In the genomic region with DNA sequence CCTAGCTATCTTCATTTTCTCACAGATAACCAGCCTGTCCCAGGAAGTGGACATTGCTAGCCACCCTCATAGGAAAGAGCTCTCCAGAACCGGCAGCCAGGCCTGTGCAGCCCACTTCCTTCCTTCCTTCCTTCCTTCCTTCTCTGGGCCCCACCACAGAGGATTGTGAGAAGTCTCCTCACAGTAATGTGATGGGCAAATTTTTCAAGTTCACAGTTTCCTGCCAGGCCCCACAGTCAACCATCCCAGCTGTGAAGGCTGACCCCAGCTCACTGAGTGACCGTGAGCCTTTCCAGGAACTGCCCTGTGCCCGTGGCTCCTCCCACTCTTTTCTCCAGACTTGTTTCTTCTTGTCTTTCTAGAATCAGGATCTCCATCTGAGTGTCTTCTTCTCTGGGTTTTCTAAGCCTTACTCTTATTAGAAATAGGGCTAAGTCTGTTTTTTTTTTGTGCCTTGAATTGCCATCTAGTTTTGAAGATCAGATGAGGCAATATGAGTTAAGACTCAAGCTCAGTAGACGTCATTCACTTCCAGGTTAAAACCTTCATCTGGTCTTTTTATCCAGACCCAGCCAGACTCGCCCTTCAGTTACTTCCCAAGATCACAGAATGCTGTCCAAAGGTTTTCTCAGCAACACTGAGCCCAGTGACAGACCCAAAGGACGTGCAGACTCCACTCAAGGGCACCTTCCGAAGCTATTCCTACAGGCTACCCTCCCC, we compare ENCODE assay signal across 8 mouse cellular contexts. TPM values are rescaled to one million over a fixed set of nuclear protein-coding genes. Genes with fewer than 3 reads are reported as not detected.
DNase-seq lines count a peak whose midpoint lies in the region; ATAC-seq and TF ChIP-seq lines count a peak whose summit lies in the region.

No protein-coding gene starts in this region.

- intact Hi-C loops in left cerebral cortex, adult 2 months (cut with DNase I): no loop called here
- intact Hi-C loops in left cerebral cortex, postnatal 14 days (cut with DNase I): no loop called here
- intact Hi-C loops in gastrocnemius, postnatal 36 days (cut with DNase I): loop anchor here (2.0 kb wide), 1 partner anchor 87 kb away; no protein-coding TSS in a partner anchor

- H3K4me2 ChIP-seq in embryonic facial prominence, embryonic 14.5 days (ENCODE audit: low read depth, low read length): no peak overlapping the region
- no peak overlapping the region for H3K4me2 ChIP-seq in midbrain, embryonic 15.5 days

- H3K27me3 ChIP-seq in embryonic facial prominence, embryonic 14.5 days (replicated peaks; ENCODE audit: control insufficient read depth, insufficient read depth, low read length): no peaks in the 10 kb centered on the region
- no peaks in the 10 kb centered on the region for H3K27me3 ChIP-seq in midbrain, embryonic 15.5 days (replicated peaks)

- H3K4me1 ChIP-seq in embryonic facial prominence, embryonic 14.5 days (ENCODE audit: control insufficient read depth, insufficient read depth, low read length): peaks cover 23% of the 10 kb centered on the region
- peaks cover 19% of the 10 kb centered on the region for H3K4me1 ChIP-seq in midbrain, embryonic 15.5 days

- no peak overlapping the region for H3K9ac ChIP-seq in embryonic facial prominence, embryonic 14.5 days (ENCODE audit: low read depth, low read length)
- no peak overlapping the region for H3K9ac ChIP-seq in midbrain, embryonic 15.5 days

- TF ChIP-seq CTCF in left cerebral cortex, adult 2 months (IDR thresholded peaks at IDR 0.05): no peak

- H3K36me3 ChIP-seq in embryonic facial prominence, embryonic 14.5 days (ENCODE audit: control insufficient read depth, insufficient read depth, low read length): peaks cover 15% of the 10 kb centered on the region; the same call in 1 of the 2 replicates
- H3K36me3 ChIP-seq in midbrain, embryonic 15.5 days (replicated peaks): no peaks in the 10 kb centered on the region

- ATAC-seq in embryonic facial prominence, embryonic 14.5 days (ENCODE audit: low read depth): no peak
- no peak for ATAC-seq in midbrain, embryonic 15.5 days (replicated peaks)

- H3K27ac ChIP-seq in left cerebral cortex, adult 2 months: peak overlapping the region; percentile 87
- H3K27ac ChIP-seq in embryonic facial prominence, embryonic 14.5 days (replicated peaks; ENCODE audit: low read depth, low read length): peak overlapping the region; percentile 82
- H3K27ac ChIP-seq in midbrain, embryonic 15.5 days: 0 out of 2 replicates have a peak overlapping the region, but pooled peaks have one; percentile 46

- 36% methylated on average over 7 of the region's 7 CpGs for WGBS in embryonic facial prominence, embryonic 14.5 days
- 62% methylated on average over 7 of the region's 7 CpGs for WGBS in midbrain, embryonic 15.5 days

- DNase-seq in left cerebral cortex, adult 2 months (ENCODE audit: extremely low spot score in 1 of 2, low spot score in 2 of 2): no peak
- DNase-seq in left cerebral cortex, postnatal 14 days (ENCODE audit: low spot score in 2 of 2): no peak
- DNase-seq in embryonic facial prominence, embryonic 14.5 days (ENCODE audit: low spot score): no peak
- DNase-seq in kidney, adult 9 months: peak; percentile 48
- DNase-seq in cerebellum, adult 11-12 months: no peak
- no peak for DNase-seq in gastrocnemius, postnatal 36 days
- no peak for DNase-seq in layer of hippocampus, adult 9-10 months (ENCODE audit: low spot score)

- H3K4me3 ChIP-seq in left cerebral cortex, adult 2 months: no peak overlapping the region
- H3K4me3 ChIP-seq in embryonic facial prominence, embryonic 14.5 days (ENCODE audit: low read depth, low read length): no peak overlapping the region
- H3K4me3 ChIP-seq in midbrain, embryonic 15.5 days: no peak overlapping the region

- no peaks in the 10 kb centered on the region for H3K9me3 ChIP-seq in embryonic facial prominence, embryonic 14.5 days (ENCODE audit: control insufficient read depth, low read length)
- H3K9me3 ChIP-seq in midbrain, embryonic 15.5 days: no peaks in the 10 kb centered on the region

RNA-seq across cellular contexts. Expression of a gene that starts 33.7 kb away (rescaled TPM):
- 10 to 100 TPM; 58.0 to 65.6 TPM for total RNA-seq in left cerebral cortex, adult 2 months (2021)
- total RNA-seq in left cerebral cortex, postnatal 14 days (2021): 10 to 100 TPM; 28.4 to 33.2 TPM
- 25.4 and 27.3 TPM in 2 replicates for polyA plus RNA-seq in embryonic facial prominence, embryonic 14.5 days (2014; fragmentation: Nextera tagmentation; extraction: Ambion mirVana)
- 42.5 and 42.8 TPM in 2 replicates for polyA plus RNA-seq in midbrain, embryonic 15.5 days (2015; fragmentation: Nextera tagmentation; extraction: Ambion mirVana)
- total RNA-seq in gastrocnemius, postnatal 36 days (2021): 100 to 1,000 TPM in 1 of 2 experiments, 10 to 100 TPM in 1; 74.6 to 112 TPM

RNA-seq across cellular contexts. Expression of a gene that starts 34.3 kb away (rescaled TPM):
- total RNA-seq in left cerebral cortex, adult 2 months (2021): 100 to 1,000 TPM; 144 to 149 TPM
- 100 to 1,000 TPM; 180 to 195 TPM for total RNA-seq in left cerebral cortex, postnatal 14 days (2021)
- 149 and 164 TPM in 2 replicates for polyA plus RNA-seq in embryonic facial prominence, embryonic 14.5 days (2014; fragmentation: Nextera tagmentation; extraction: Ambion mirVana)
- 100 and 109 TPM in 2 replicates for polyA plus RNA-seq in midbrain, embryonic 15.5 days (2015; fragmentation: Nextera tagmentation; extraction: Ambion mirVana)
- 10 to 100 TPM; 47.2 to 51.5 TPM for total RNA-seq in gastrocnemius, postnatal 36 days (2021)
